Mouse (Mus musculus): ENCODE measurements at regions not wholly inside any gene's neighbourhood (a gene's known extent, or its start where the extent isn't known, plus 50 kb on each side); places are given as distances from the start of the nearest gene placed in this dataset.

GRCm38 (mm10) chr15:93755989-93756388 is 160.3 kb upstream of the Prickle1 start:
- TF ChIP-seq USF1 (IDR thresholded peaks at IDR 0.05; ENCODE audit: low read depth, low read length) (no peak), CTCF (IDR thresholded peaks at IDR 0.05 in 2 of 3, conservative IDR thresholded peaks at IDR 0.05 in 1 of 3; ENCODE audit: control insufficient read depth in 1 of 3, insufficient read depth in 1 of 3, low read depth in 2 of 3, low read length in 3 of 3, poor library complexity in 1 of 3, severe bottlenecking in 1 of 3) (no peak), POLR2A (IDR thresholded peaks at IDR 0.05; ENCODE audit: control insufficient read depth in 1 of 2, insufficient read depth in 1 of 2, low read depth in 1 of 2, low read length in 2 of 2, poor library complexity in 1 of 2) (no peak), TBP (IDR thresholded peaks at IDR 0.05; ENCODE audit: low read depth, low read length) (no peak), GABPA (IDR thresholded peaks at IDR 0.05; ENCODE audit: low read depth, low read length) (no peak), RAD21 (IDR thresholded peaks at IDR 0.05; ENCODE audit: low read depth, low read length) (no peak)
